Mouse (Mus musculus) stomach, embryonic 16.5 days (tissue): ENCODE data around the gene Klhl36. TPM values are rescaled to one million over a fixed set of nuclear protein-coding genes. Genes with fewer than 3 reads are reported as not detected.

Experiments used
- ATAC-seq: fragments of 200-750 bp; cut with Nextera tagmentation; 2 replicates; pipeline ENCODE4 v1.8.0; 2017; ENCODE audit warnings: moderate number of reproducible peaks, moderate TSS enrichment; ENCODE audit not compliant: insufficient read depth, low FRiP score
- H3K27ac ChIP-seq: fragments of 300-500 bp; sonication (generic); 2 replicates; pipeline ENCODE4 v1.5.1; 2014; ENCODE audit warnings: low read length
- H3K27me3 ChIP-seq: fragments of 300-500 bp; sonication (generic); 2 replicates; pipeline ENCODE4 v1.6.1; 2014; ENCODE audit warnings: low read length, control low read depth, mixed read lengths; ENCODE audit not compliant: control insufficient read depth, insufficient read depth
- H3K36me3 ChIP-seq: fragments of 300-500 bp; sonication (generic); 2 replicates; pipeline ENCODE4 v1.6.1; 2014; ENCODE audit warnings: low read length; ENCODE audit not compliant: control insufficient read depth, insufficient read depth
- H3K4me1 ChIP-seq: fragments of 300-500 bp; sonication (generic); 2 replicates; pipeline ENCODE4 v1.6.1; 2014; ENCODE audit warnings: low read length, control low read depth, mixed read lengths; ENCODE audit not compliant: control insufficient read depth, insufficient read depth
- H3K4me2 ChIP-seq: fragments of 300-500 bp; sonication (generic); 2 replicates; pipeline ENCODE4 v1.6.1; 2014; ENCODE audit warnings: low read depth, low read length, mixed read lengths
- H3K4me3 ChIP-seq: fragments of 300-500 bp; sonication (generic); replicated peaks from 2 replicates; pipeline ENCODE4 v1.5.1; 2014; ENCODE audit warnings: mild to moderate bottlenecking, low read length
- H3K9ac ChIP-seq: fragments of 300-500 bp; sonication (generic); 2 replicates; pipeline ENCODE4 v1.6.1; 2014; ENCODE audit warnings: low read length
- H3K9me3 ChIP-seq: fragments of 300-500 bp; sonication (generic); replicated peaks from 2 replicates; pipeline ENCODE4 v1.6.1; 2016; ENCODE audit warnings: low read length, control low read depth; ENCODE audit not compliant: control insufficient read depth
- WGBS: fragments of 180-500 bp; shearing (Covaris S2); extraction: QIAGEN DNeasy Blood & Tissue Kit; methylation state at CpG from one replicate; pipeline ENCODE4 v1.1.7; 2014; 5-methylcytosine and 5-hydroxymethylcytosine counted together
- polyA plus RNA-seq: library from polyadenylated mRNA; unstranded; fragments of >200 nt; fragmentation: Nextera tagmentation; extraction: Ambion mirVana; gene quantifications from 2 replicates; pipeline ENCODE4 v1.2.1, GENCODE M21; 2015

Gene Klhl36
- polyA plus RNA-seq, result 10.7 and 12.7 TPM in 2 replicates

DNA sequence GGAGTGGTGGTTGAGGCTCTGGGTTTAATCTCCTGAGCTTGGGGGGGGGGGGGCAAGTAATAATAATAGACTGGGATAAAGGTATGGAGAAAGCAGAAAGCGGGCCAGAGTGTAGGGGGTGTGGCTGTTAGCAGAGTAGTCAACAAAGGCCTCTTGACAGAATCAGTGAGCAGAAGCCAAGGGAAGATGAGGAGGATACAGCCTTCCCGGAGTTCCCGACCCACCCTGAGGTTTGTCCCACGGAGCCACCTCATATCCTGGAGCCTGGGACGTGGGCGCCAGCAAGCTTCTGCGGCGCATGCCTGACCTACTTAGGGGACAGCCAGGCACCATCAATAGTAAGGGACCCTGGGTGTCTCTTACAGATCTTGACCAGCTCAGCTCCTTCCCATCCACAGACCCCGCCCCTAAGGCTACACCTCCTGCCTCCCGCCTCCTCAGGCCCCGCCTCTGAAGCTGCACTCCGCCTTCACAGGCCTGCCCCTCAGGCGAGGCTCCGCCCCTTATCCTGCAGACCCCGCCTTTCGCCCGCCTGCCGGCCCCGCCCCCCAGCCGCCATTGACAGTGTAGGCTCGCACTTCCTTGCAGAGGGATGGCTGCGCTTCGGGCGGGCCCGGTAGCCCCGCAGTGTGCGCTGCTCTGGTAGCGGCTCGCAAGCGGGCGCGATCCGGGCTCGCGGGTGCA is at the start of gene Klhl36:
Klhl36 (plus strand) TSS at position 561 of the 684 bp plus-strand sequence.
- ATAC-seq, result peak; percentile 98
- Histone ChIP-seq H3K9me3 (no peaks in the 10 kb centered on the region), H3K36me3 (no peaks in the 10 kb centered on the region), H3K4me1 (peaks cover 4% of the 10 kb centered on the region; the same call in 1 of the 2 replicates), H3K9ac (peak within 1 kb of the TSS; percentile 88), H3K27me3 (no peaks in the 10 kb centered on the region), H3K4me3 (peak within 1 kb of the TSS; percentile 89), H3K27ac (peak within 1 kb of the TSS; percentile 80), H3K4me2 (peak within 1 kb of the TSS; percentile 98)
- 1% methylated on average over 35 of the region's 35 CpGs for WGBS

DNA sequence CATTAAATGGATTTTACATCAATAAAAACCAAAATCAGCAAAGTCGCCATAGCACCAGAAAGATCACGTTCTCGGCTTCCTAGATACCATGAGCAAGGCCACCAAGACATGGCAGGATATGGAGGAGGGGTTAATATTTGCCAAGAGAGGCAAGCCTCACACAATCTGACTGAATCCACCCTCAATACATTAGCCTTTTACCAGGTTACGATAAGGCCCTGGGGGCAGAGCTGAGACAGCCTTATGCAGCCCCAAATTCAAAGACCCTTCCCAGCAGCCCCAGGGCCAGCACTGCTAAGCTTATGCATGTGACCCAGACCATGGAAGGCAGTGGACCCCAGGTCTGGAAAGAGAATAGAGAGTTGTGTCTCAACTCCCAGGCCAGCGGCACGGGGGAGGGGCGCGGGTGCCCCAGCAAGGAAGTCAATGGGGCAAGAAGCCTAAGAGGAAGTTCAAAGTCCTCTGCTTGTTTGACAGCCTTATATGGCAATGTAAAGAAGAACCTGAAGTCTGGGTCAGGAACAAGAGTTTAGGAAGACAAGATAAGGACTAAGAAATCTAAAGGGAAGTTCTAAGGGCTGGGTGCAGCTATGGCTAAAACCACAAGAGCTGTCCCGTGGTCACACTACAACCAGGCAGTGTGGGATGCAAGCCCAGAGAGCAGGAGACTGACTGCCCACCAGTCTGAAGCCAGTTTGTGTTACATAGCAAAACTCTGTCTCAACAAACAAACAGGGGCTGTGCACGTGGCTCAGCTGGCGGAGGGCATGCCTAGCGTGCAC is 49.2 kb upstream of the Klhl36 start:
- 56% methylated on average over 12 of the region's 12 CpGs for WGBS
- peak overlapping the region; percentile 33 for H3K4me2 ChIP-seq
- H3K27ac ChIP-seq, result peak overlapping the region; percentile 95
- 0 out of 2 replicates have a peak, but pooled peaks cover 4% of the 10 kb centered on the region for H3K36me3 ChIP-seq
- peak overlapping the region; percentile 44; the same call in 1 of the 2 replicates for H3K9ac ChIP-seq
- H3K27me3 ChIP-seq, result no peaks in the 10 kb centered on the region
- H3K9me3 ChIP-seq, result no peaks in the 10 kb centered on the region
- no peak overlapping the region for H3K4me3 ChIP-seq
- H3K4me1 ChIP-seq, result peaks cover 40% of the 10 kb centered on the region
- ATAC-seq, result peak; percentile 54; the same call in 1 of the 2 replicates

DNA sequence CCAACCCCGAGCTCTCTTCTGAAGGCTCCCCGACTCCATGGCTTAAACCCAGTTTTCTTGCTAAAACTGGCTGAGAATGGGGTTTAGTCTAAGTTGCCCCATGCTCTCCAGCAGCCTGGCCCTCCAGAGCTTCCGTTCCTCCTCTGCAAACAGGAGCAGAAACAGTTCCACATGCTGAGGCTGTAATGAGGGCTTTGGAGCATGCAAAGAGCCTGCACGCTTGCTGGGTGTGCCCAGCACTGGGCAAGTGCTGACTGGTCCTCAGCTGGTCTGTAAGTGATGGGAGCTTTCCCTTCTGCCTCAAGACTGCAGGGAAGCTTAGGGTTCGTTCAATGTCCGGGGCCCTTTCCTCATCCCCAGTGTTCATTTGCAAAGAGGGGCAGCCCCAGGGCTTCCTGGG is 45.8 kb upstream of the Klhl36 start:
- 73% methylated on average over 6 of the region's 6 CpGs for WGBS
- no peaks in the 10 kb centered on the region for H3K9me3 ChIP-seq

DNA sequence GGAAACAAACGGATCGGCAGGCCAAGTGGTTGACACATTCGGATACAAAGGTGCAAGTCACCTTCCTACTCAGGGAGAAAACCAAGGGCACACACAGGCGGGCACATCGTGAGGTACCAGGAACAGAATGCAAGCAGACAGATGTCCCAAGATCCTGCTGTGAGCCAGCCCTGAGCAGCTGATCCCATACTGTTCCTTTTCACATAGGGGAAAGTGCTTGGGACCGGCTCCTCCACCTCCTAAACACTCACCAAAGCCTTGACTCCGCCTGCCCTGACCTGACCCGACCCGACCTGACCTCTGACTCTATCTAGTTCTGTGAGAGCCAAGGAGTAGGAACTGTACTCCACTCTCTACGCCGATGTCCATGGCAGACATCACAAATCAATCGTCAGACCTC is 44.6 kb upstream of the Klhl36 start:
- Histone ChIP-seq H3K4me3 (no peak overlapping the region), H3K4me2 (peak overlapping the region; percentile 33; the same call in 1 of the 2 replicates), H3K4me1 (peaks cover 43% of the 10 kb centered on the region), H3K27me3 (no peaks in the 10 kb centered on the region), H3K9ac (peak overlapping the region; percentile 42; the same call in 1 of the 2 replicates), H3K9me3 (no peaks in the 10 kb centered on the region), H3K27ac (peak overlapping the region; percentile 89), H3K36me3 (peaks cover 8% of the 10 kb centered on the region; the same call in 1 of the 2 replicates)
- peak; percentile 39; the same call in 1 of the 2 replicates for ATAC-seq
- 43% methylated on average over 12 of the region's 12 CpGs for WGBS

More for the DNA sequence above, 45.8 kb upstream of the Klhl36 start:
- H3K27me3 ChIP-seq, result no peaks in the 10 kb centered on the region
- peaks cover 53% of the 10 kb centered on the region for H3K4me1 ChIP-seq
- H3K9ac ChIP-seq, result peak overlapping the region; percentile 40
- H3K4me2 ChIP-seq, result peak overlapping the region; percentile 16; the same call in 1 of the 2 replicates
- peak overlapping the region; percentile 89 for H3K27ac ChIP-seq
- H3K36me3 ChIP-seq, result no peaks in the 10 kb centered on the region; the same call in 1 of the 2 replicates
- ATAC-seq, result no peak
- H3K4me3 ChIP-seq, result no peak overlapping the region

GRCm38 (mm10) chr8:119819316-119819715 is 42.8 kb upstream of the Klhl36 start:
- Histone ChIP-seq H3K9ac (peak overlapping the region; percentile 28; the same call in 1 of the 2 replicates), H3K27me3 (no peaks in the 10 kb centered on the region), H3K4me3 (no peak overlapping the region), H3K9me3 (no peaks in the 10 kb centered on the region), H3K27ac (no peak overlapping the region), H3K4me1 (peaks cover 28% of the 10 kb centered on the region), H3K4me2 (no peak overlapping the region), H3K36me3 (peaks cover 8% of the 10 kb centered on the region; the same call in 1 of the 2 replicates)
- 69% methylated on average over 7 of the region's 7 CpGs for WGBS
- ATAC-seq, result no peak

GRCm38 (mm10) chr8:119819976-119820375 is 42.1 kb upstream of the Klhl36 start:
- Histone ChIP-seq H3K36me3 (peaks cover 8% of the 10 kb centered on the region; the same call in 1 of the 2 replicates), H3K4me3 (no peak overlapping the region), H3K4me2 (no peak overlapping the region), H3K9ac (no peak overlapping the region), H3K27me3 (no peaks in the 10 kb centered on the region), H3K4me1 (peaks cover 29% of the 10 kb centered on the region), H3K9me3 (no peaks in the 10 kb centered on the region), H3K27ac (no peak overlapping the region)
- ATAC-seq, result no peak
- WGBS, result 90% methylated on average over 8 of the region's 8 CpGs

DNA sequence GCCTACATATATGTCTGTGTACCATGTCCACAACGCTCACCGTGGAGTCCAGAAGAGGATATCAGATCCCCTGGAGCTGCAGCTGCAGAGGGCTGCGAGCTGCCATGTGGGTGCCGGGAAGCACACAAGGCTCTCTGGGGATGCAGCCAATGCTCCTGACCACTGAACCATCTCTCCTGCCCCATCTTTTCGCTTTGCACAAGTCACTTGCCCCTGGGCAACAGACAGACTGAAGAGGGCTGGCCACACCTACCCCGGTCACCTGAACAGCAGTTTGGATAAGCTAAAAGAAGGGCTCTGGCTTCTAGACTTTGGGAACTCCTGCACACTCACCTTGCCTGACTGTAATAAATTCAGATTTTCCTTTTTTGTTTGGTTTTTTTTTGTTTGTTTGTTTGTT is 40.4 kb upstream of the Klhl36 start:
- ATAC-seq, result no peak
- 95% methylated on average over 6 of the region's 6 CpGs for WGBS
- Histone ChIP-seq H3K4me3 (no peak overlapping the region), H3K27me3 (no peaks in the 10 kb centered on the region), H3K9me3 (no peaks in the 10 kb centered on the region), H3K27ac (no peak overlapping the region), H3K36me3 (peaks cover 8% of the 10 kb centered on the region; the same call in 1 of the 2 replicates), H3K4me2 (no peak overlapping the region), H3K9ac (no peak overlapping the region), H3K4me1 (peaks cover 45% of the 10 kb centered on the region)

GRCm38 (mm10) chr8:119823278-119823677 is 38.8 kb upstream of the Klhl36 start:
- Histone ChIP-seq H3K4me3 (no peak overlapping the region), H3K27ac (no peak overlapping the region), H3K27me3 (no peaks in the 10 kb centered on the region), H3K4me1 (peaks cover 47% of the 10 kb centered on the region), H3K9me3 (no peaks in the 10 kb centered on the region), H3K36me3 (peaks cover 8% of the 10 kb centered on the region; the same call in 1 of the 2 replicates), H3K9ac (no peak overlapping the region), H3K4me2 (no peak overlapping the region)
- 91% methylated on average over 9 of the region's 9 CpGs for WGBS
- no peak for ATAC-seq
